In the genomic region with DNA sequence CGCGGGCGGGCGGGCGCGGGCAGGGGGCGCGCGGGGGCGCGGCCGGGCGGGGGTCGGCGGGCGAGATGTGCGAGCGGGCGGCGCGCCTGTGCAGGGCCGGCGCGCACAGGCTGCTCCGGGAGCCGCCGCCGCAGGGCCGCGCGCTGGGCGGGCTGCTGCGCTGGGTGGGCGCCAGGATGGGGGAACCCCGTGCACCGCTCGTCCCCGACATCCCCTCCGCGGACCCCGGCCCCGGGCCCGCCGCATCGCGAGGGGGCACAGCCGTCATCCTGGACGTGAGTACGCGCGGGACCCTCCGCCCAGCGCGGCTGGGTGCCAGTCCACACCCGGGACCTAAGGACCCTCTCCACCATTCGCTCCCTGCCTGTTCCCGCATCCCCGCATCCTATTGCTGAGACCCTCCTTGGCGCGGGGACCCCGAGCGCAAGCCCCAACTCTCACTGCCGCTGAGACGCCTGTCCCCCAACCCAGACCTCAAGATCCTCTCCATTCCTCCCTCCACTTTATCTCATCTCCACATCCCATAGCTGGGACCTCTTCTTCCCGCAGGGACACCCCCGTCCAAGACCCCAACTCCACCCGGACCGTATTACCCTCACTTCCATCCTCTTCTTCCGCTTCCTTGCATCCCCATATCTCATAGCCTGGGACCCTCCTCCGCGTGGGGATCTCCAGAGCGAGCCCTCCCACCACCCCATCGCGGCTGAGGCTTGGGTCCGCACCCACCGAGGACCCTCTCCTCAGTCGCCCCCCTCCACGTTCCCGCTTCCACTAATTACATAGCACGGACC, we compare ENCODE assay signal across 8 mouse cellular contexts. TPM values are rescaled to one million over a fixed set of nuclear protein-coding genes. Genes with fewer than 3 reads are reported as not detected.
A peak's percentile ranks its signal among the peaks of the same experiment; 100 is the strongest.
DNase-seq lines count a peak whose midpoint lies in the region; ATAC-seq and TF ChIP-seq lines count a peak whose summit lies in the region.

No protein-coding gene starts in this region.

- intact Hi-C loops in left cerebral cortex, postnatal 25 days (cut with DNase I) = loop anchor here (1.0 to 10.0 kb wide), 5 partner anchors 51 to 328 kb away; a partner anchor contains a TSS

- no peaks in the 10 kb centered on the region for H3K9me3 ChIP-seq in embryonic facial prominence, embryonic 14.5 days (ENCODE audit: control insufficient read depth, low read length)
- H3K9me3 ChIP-seq in intestine, embryonic 15.5 days = no peaks in the 10 kb centered on the region
- no peaks in the 10 kb centered on the region for H3K9me3 ChIP-seq in neural tube, embryonic 11.5 days (ENCODE audit: control insufficient read depth, low read length)

- no peak for TF ChIP-seq CTCF in layer of hippocampus, adult 2 months (conservative IDR thresholded peaks at IDR 0.05)

- peak overlapping the region; percentile 77 for H3K27ac ChIP-seq in layer of hippocampus, adult 2 months
- H3K27ac ChIP-seq in embryonic facial prominence, embryonic 14.5 days (replicated peaks; ENCODE audit: low read depth, low read length) = no peak overlapping the region
- no peak overlapping the region for H3K27ac ChIP-seq in intestine, embryonic 15.5 days
- no peak overlapping the region for H3K27ac ChIP-seq in neural tube, embryonic 11.5 days (ENCODE audit: low read depth, low read length)

- peak overlapping the region; percentile 95 for H3K4me2 ChIP-seq in embryonic facial prominence, embryonic 14.5 days (ENCODE audit: low read depth, low read length)
- peak overlapping the region; percentile 99 for H3K4me2 ChIP-seq in intestine, embryonic 15.5 days (replicated peaks)
- peak overlapping the region; percentile 85 for H3K4me2 ChIP-seq in neural tube, embryonic 11.5 days (ENCODE audit: low read depth)

- no peaks in the 10 kb centered on the region for H3K36me3 ChIP-seq in embryonic facial prominence, embryonic 14.5 days (ENCODE audit: control insufficient read depth, insufficient read depth, low read length)
- H3K36me3 ChIP-seq in intestine, embryonic 15.5 days = no peaks in the 10 kb centered on the region
- no peaks in the 10 kb centered on the region for H3K36me3 ChIP-seq in neural tube, embryonic 11.5 days (ENCODE audit: control insufficient read depth, insufficient read depth, low read length)

- H3K4me3 ChIP-seq in layer of hippocampus, adult 2 months = peak overlapping the region; percentile 62
- peak overlapping the region; percentile 69 for H3K4me3 ChIP-seq in embryonic facial prominence, embryonic 14.5 days (ENCODE audit: low read depth, low read length)
- peak overlapping the region; percentile 66 for H3K4me3 ChIP-seq in intestine, embryonic 15.5 days (replicated peaks)
- peak overlapping the region; percentile 59 for H3K4me3 ChIP-seq in neural tube, embryonic 11.5 days (ENCODE audit: low read depth, low read length)

- 2% methylated on average over 36 of the region's 80 CpGs for WGBS in embryonic facial prominence, embryonic 14.5 days
- under 1% methylated on average over 58 of the region's 80 CpGs for WGBS in intestine, embryonic 15.5 days
- WGBS in neural tube, embryonic 11.5 days = under 1% methylated on average over 41 of the region's 80 CpGs

- no peak for DNase-seq in layer of hippocampus, adult 2 months (ENCODE audit: low spot score in 2 of 2)
- DNase-seq in layer of hippocampus, adult 8-10 months (ENCODE audit: low spot score in 2 of 2) = no peak
- no peak for DNase-seq in embryonic facial prominence, embryonic 14.5 days (ENCODE audit: low spot score)
- DNase-seq in neural tube, embryonic 11.5 days (ENCODE audit: low spot score) = peak; percentile 52
- no peak for DNase-seq in natural killer cell, adult 2 months (ENCODE audit: low spot score in 2 of 2)
- no peak for DNase-seq in left cerebral cortex, postnatal 25 days (ENCODE audit: low spot score in 2 of 2)

- peak; percentile 54 for ATAC-seq in embryonic facial prominence, embryonic 14.5 days (ENCODE audit: low read depth)
- ATAC-seq in intestine, embryonic 15.5 days = peak; percentile 64
- ATAC-seq in neural tube, embryonic 11.5 days (ENCODE audit: insufficient read depth, low FRiP score, low TSS enrichment) = peak; percentile 70; the same call in 1 of the 2 replicates
- no peak for ATAC-seq in CD4-positive, CD25-positive, alpha-beta regulatory T cell, adult 4 months

- peaks cover 19% of the 10 kb centered on the region for H3K27me3 ChIP-seq in embryonic facial prominence, embryonic 14.5 days (replicated peaks; ENCODE audit: control insufficient read depth, insufficient read depth, low read length)
- peaks cover 21% of the 10 kb centered on the region for H3K27me3 ChIP-seq in intestine, embryonic 15.5 days (replicated peaks)
- H3K27me3 ChIP-seq in neural tube, embryonic 11.5 days (ENCODE audit: control insufficient read depth, insufficient read depth, low read length) = peaks cover 17% of the 10 kb centered on the region

- H3K4me1 ChIP-seq in embryonic facial prominence, embryonic 14.5 days (ENCODE audit: control insufficient read depth, insufficient read depth, low read length) = no peaks in the 10 kb centered on the region
- peaks cover 9% of the 10 kb centered on the region for H3K4me1 ChIP-seq in intestine, embryonic 15.5 days (replicated peaks)
- H3K4me1 ChIP-seq in neural tube, embryonic 11.5 days (ENCODE audit: control insufficient read depth, insufficient read depth, low read length) = no peaks in the 10 kb centered on the region

- peak overlapping the region; percentile 80 for H3K9ac ChIP-seq in embryonic facial prominence, embryonic 14.5 days (ENCODE audit: low read depth, low read length)
- peak overlapping the region; percentile 58 for H3K9ac ChIP-seq in intestine, embryonic 15.5 days
- peak overlapping the region; percentile 63 for H3K9ac ChIP-seq in neural tube, embryonic 11.5 days (ENCODE audit: low read length)

RNA-seq across cellular contexts. Expression of a gene that starts 0.7 kb away (rescaled TPM):
- total RNA-seq in layer of hippocampus, adult 2 months (2021) = 100 to 1,000 TPM in 1 of 2 experiments, 10 to 100 TPM in 1; 99.0 to 104 TPM
- 100 to 1,000 TPM; 104 to 119 (median 115) TPM for total RNA-seq in layer of hippocampus, adult 8-10 months (2022)
- 3.2 and 3.7 TPM in 2 replicates for polyA plus RNA-seq in embryonic facial prominence, embryonic 14.5 days (2014; fragmentation: Nextera tagmentation; extraction: Ambion mirVana)
- 1.9 TPM in 2 replicates for polyA plus RNA-seq in intestine, embryonic 15.5 days (2015; fragmentation: Nextera tagmentation; extraction: Ambion mirVana)
- 11.5 and 11.8 TPM in 2 replicates for polyA plus RNA-seq in neural tube, embryonic 11.5 days (2014; fragmentation: Nextera tagmentation; extraction: Ambion mirVana)
- not detected for polyA plus RNA-seq in CD4-positive, CD25-positive, alpha-beta regulatory T cell, adult 4 months (2017; shearing (Covaris generic))
- 10 to 100 TPM; 59.0 to 73.8 TPM for total RNA-seq in left cerebral cortex, postnatal 25 days (2021)

RNA-seq across cellular contexts. Expression of a gene that starts 13.3 kb away (rescaled TPM):
- total RNA-seq in layer of hippocampus, adult 2 months (2021) = 1 to 10 TPM in 1 of 2 experiments, under 1 TPM in 1; 0.18 to 1.3 TPM
- 1 to 10 TPM in 2 of 4 experiments, under 1 TPM in 2; 0.22 to 1.2 (median 0.91) TPM for total RNA-seq in layer of hippocampus, adult 8-10 months (2022)
- polyA plus RNA-seq in embryonic facial prominence, embryonic 14.5 days (2014; fragmentation: Nextera tagmentation; extraction: Ambion mirVana) = 1.7 and 2.1 TPM in 2 replicates
- polyA plus RNA-seq in intestine, embryonic 15.5 days (2015; fragmentation: Nextera tagmentation; extraction: Ambion mirVana) = 3.8 and 5.7 TPM in 2 replicates
- polyA plus RNA-seq in neural tube, embryonic 11.5 days (2014; fragmentation: Nextera tagmentation; extraction: Ambion mirVana) = 0.27 and 0.76 TPM in 2 replicates
- 10 to 100 TPM; 16.7 to 26.0 TPM for polyA plus RNA-seq in CD4-positive, CD25-positive, alpha-beta regulatory T cell, adult 4 months (2017; shearing (Covaris generic))
- 1 to 10 TPM in 1 of 2 experiments, under 1 TPM in 1; 0.55 to 1.0 TPM for total RNA-seq in left cerebral cortex, postnatal 25 days (2021)

RNA-seq across cellular contexts. Expression of a gene that starts 52.5 kb away (rescaled TPM):
- 10 to 100 TPM; 29.1 to 30.8 TPM for total RNA-seq in layer of hippocampus, adult 2 months (2021)
- total RNA-seq in layer of hippocampus, adult 8-10 months (2022) = 10 to 100 TPM; 26.3 to 28.5 (median 27.2) TPM
- polyA plus RNA-seq in embryonic facial prominence, embryonic 14.5 days (2014; fragmentation: Nextera tagmentation; extraction: Ambion mirVana) = 17.4 and 17.7 TPM in 2 replicates
- 19.2 and 22.5 TPM in 2 replicates for polyA plus RNA-seq in intestine, embryonic 15.5 days (2015; fragmentation: Nextera tagmentation; extraction: Ambion mirVana)
- 9.7 and 11.5 TPM in 2 replicates for polyA plus RNA-seq in neural tube, embryonic 11.5 days (2014; fragmentation: Nextera tagmentation; extraction: Ambion mirVana)
- 1 to 10 TPM; 4.5 to 5.6 TPM for polyA plus RNA-seq in CD4-positive, CD25-positive, alpha-beta regulatory T cell, adult 4 months (2017; shearing (Covaris generic))
- 10 to 100 TPM; 28.6 to 30.3 TPM for total RNA-seq in left cerebral cortex, postnatal 25 days (2021)

RNA-seq across cellular contexts. Expression of a gene that starts 54.3 kb away (rescaled TPM):
- total RNA-seq in layer of hippocampus, adult 2 months (2021) = under 1 TPM in 1 of 2 experiments, not detected in 1; 0.41 TPM
- total RNA-seq in layer of hippocampus, adult 8-10 months (2022) = under 1 TPM in 3 of 4 experiments, not detected in 1; 0.23 to 0.41 (median 0.40) TPM
- polyA plus RNA-seq in embryonic facial prominence, embryonic 14.5 days (2014; fragmentation: Nextera tagmentation; extraction: Ambion mirVana) = 0.17 TPM in 1 of 2 replicates, not detected in the other
- 0.05 TPM in 1 of 2 replicates, not detected in the other for polyA plus RNA-seq in intestine, embryonic 15.5 days (2015; fragmentation: Nextera tagmentation; extraction: Ambion mirVana)
- not detected in 2 replicates for polyA plus RNA-seq in neural tube, embryonic 11.5 days (2014; fragmentation: Nextera tagmentation; extraction: Ambion mirVana)
- polyA plus RNA-seq in CD4-positive, CD25-positive, alpha-beta regulatory T cell, adult 4 months (2017; shearing (Covaris generic)) = not detected
- total RNA-seq in left cerebral cortex, postnatal 25 days (2021) = under 1 TPM; 0.34 to 0.69 TPM
